Mouse (Mus musculus) mammary gland, adult 2 months (tissue): ENCODE data around the gene Krtap6-2. TPM values are rescaled to one million over a fixed set of nuclear protein-coding genes. Genes with fewer than 3 reads are reported as not detected.

Source experiments
- polyA plus RNA-seq: library from polyadenylated mRNA; depleted of rRNA; stranded (reverse); fragments of >200 nt; gene quantifications from 2 replicates; pipeline ENCODE4 v1.2.3, GENCODE M21; 2012; ENCODE audit warnings: low replicate concordance; rRNA removed

Gene Krtap6-2
- polyA plus RNA-seq, result not detected in 2 replicates

GRCm38 (mm10) chr16:89420011-89420410, at the start of gene Krtap6-2:
Krtap6-2 (minus strand) TSS chr16:89420111.

GRCm38 (mm10) chr16:89403768-89404167, 16.1 kb downstream of the Krtap6-2 start, which contains the start of gene Krtap21-1:
Krtap21-1 (minus strand) TSS chr16:89403868.

Other genes with a start within 250 kb of the Krtap6-2 start
- not detected in 2 replicates for gene 1110057P08Rik, start 245.4 kb downstream of the Krtap6-2 start, polyA plus RNA-seq
- gene Krtap20-2, start 214.2 kb downstream of the Krtap6-2 start, polyA plus RNA-seq, result not detected in 2 replicates
- not detected in 2 replicates for gene Krtap21-1, start 16.2 kb downstream of the Krtap6-2 start, polyA plus RNA-seq
- not detected in 2 replicates for gene Krtap8-1, start 67.8 kb upstream of the Krtap6-2 start, polyA plus RNA-seq
- gene Krtap7-1, start 88.2 kb upstream of the Krtap6-2 start, polyA plus RNA-seq, result not detected in 2 replicates
- not detected in 2 replicates for gene Krtap11-1, start 151.1 kb upstream of the Krtap6-2 start, polyA plus RNA-seq